Mouse (Mus musculus) induced T-regulatory cell, adult 2 months (primary cell): ENCODE results near the gene Apobec1.
A peak's percentile ranks its signal among the peaks of the same experiment; 100 is the strongest.
"Not testable (repeated sequence)": the region's sequence is repeated elsewhere in the genome, so short reads cannot be mapped to it uniquely, and the experiment has no call there.

Experiments used
- DNase-seq: peaks from one replicate; pipeline ENCODE4 v3.0.0-alpha.2; 2012; ENCODE audit warnings: low read depth

Gene Apobec1

GRCm38 (mm10) chr6:122560427-122560826 is 41.8 kb downstream of the Apobec1 start:
- DNase-seq = peak; percentile 95

DNA sequence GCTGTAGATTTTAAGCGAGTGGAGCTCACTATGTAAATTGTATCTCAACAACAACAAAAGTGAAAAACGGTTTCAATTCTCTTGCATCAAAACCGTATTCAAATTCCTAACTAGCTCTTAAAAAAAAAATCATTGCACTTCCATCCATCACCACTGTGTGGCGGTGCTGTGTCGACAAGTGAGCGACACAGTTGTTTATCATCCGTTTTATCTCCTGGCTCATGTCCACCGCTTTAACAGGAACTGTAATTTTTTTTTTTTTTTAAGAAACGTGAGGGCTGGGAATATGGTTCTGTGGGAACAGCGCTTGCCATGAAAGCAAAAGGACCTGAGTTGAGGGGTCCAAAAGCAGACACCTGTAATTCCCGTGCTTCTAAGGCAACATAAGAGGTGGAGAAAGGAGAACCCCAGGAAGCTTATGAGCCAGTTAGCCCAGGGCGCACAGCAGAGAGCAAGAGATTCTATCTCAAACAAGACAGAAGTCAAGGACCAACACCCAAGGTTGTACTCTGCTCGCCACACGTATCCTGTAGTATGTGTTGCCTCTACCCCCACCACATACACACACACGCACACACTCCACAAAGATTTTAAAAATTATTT is 45.2 kb downstream of the Apobec1 start:
- peak; percentile 91 for DNase-seq

- no peak for DNase-seq
Measured at GRCm38 (mm10) chr6:122555266-122555665, 47.0 kb downstream of the Apobec1 start.

- no peak for DNase-seq
Measured at GRCm38 (mm10) chr6:122554102-122554501, 48.1 kb downstream of the Apobec1 start.

GRCm38 (mm10) chr6:122553606-122554005 is 48.6 kb downstream of the Apobec1 start, which contains the start of gene Aicda:
TSS of gene Aicda (plus strand) at chr6:122553801.
- no peak for DNase-seq

- DNase-seq = no peak
Measured at GRCm38 (mm10) chr6:122545948-122546347, 56.3 kb downstream of the Apobec1 start.

GRCm38 (mm10) chr6:122545289-122545882 is 56.9 kb downstream of the Apobec1 start:
- no peak for DNase-seq

- no peak for DNase-seq
Measured at GRCm38 (mm10) chr6:122544672-122545071, 57.6 kb downstream of the Apobec1 start.

DNA sequence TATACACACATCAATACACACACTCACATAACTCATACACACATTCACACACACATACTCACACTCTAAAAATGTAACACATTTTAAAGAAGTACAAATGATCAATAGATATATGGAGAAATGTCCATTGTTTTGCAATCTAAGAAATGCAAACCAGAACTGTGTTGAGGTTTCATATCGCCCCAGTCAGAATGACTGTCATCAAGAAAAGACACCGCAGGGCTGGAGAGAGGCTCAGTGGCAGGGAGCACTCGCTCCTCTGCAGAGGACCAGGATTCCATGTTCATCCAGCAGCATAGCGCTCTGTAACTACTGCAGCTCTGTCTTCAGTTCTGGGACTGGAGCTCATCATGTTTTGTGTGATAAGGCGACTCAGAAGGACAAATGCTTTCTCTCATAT is 58.7 kb downstream of the Apobec1 start:
- no peak for DNase-seq

DNA sequence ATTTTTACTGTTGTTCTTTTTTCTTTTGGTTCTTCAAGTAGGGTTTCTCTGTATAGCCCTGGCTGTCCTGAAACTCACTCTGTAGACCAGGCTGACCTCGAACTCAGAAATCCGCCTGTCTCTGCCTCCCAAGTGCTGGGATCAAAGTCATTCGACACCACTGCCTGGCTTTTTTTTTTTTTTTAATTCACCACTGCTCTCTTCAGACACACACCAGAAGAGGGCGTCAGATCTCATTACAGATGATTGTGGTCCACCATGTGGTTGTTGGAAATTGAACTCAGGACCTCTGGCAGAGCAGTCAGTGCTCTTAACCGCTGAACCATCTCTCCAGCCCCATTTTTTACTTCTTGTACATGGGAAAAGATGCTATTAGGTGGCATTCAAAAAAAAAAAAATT is 59.8 kb downstream of the Apobec1 start:
- DNase-seq = not testable (repeated sequence)

GRCm38 (mm10) chr6:122539564-122539963 is 62.7 kb downstream of the Apobec1 start:
- no peak for DNase-seq

- no peak for DNase-seq
Measured at GRCm38 (mm10) chr6:122534032-122534431, 68.2 kb downstream of the Apobec1 start.

DNA sequence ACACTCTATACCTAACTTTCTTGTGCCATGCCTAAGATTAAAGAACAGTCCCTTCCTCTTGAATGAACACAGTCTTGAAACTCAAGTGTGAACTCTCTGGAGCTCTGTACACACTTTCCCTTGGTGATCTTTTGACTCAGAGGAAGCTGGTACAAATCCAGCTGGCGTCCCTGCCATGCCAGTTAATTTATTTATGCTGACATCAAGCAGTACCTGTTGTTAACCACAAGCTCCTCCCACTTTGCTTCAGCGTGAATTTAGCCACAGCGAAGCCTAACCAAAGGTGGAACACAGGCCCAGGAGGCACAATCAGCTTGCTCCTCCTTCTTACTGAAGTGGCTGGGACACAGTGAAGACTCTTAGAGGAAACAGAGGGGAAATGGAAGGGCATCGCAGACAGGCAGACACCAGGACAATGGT is 69.4 kb downstream of the Apobec1 start:
- peak; percentile 90 for DNase-seq

DNA sequence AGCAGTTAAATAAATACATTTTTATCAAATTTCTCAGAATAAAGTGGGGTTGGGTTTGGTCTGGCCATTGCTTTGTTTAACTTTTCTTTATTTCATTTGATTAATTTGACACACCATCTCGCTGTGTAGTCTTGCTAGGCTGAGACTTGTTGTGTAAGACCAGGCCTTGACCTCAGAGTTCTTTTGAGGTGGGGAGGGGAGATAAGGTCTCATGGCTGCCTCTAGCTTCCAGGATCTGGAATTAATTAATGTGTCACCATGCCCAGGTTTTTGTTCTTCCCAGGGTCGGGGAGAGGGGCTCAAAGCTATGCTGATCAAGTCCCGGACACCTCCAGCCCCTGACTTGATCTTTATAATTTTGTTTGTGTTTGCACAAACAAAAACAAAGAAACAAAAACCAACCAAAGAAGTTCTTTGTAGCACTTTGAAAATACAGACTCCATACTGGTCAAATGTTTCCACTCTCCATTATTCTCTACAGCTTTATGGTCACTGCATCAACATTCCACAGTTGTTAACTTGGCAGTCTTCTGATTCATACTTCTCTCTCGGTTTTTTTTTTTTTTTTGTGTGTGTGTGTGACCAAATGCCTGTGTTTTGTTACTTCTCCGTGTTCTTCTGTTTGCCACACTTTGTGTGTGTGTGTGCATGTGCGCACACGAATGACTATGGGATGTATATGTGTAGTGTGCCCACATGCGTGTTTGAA is 70.6 kb downstream of the Apobec1 start:
- DNase-seq = no peak

GRCm38 (mm10) chr6:122528136-122528535 is 74.1 kb downstream of the Apobec1 start:
- peak; percentile 21 for DNase-seq
